Mouse (Mus musculus) forebrain, embryonic 16.5 days (tissue): ENCODE measurements around the gene Slc36a4. TPM values are rescaled to one million over a fixed set of nuclear protein-coding genes. Genes with fewer than 3 reads are reported as not detected.

ENCODE experiments used
- ATAC-seq: fragments of 200-750 bp; cut with Nextera tagmentation; 2 replicates; pipeline ENCODE4 v1.8.0; 2017; ENCODE audit warnings: mild to moderate bottlenecking, moderate library complexity
- H3K27ac ChIP-seq: fragments of 300-500 bp; sonication (generic); 2 replicates; pipeline ENCODE4 v1.5.1; 2014; ENCODE audit warnings: low read length, control low read depth
- H3K27me3 ChIP-seq: fragments of 300-500 bp; sonication (generic); replicated peaks from 2 replicates; pipeline ENCODE4 v1.6.1; 2014; ENCODE audit warnings: low read length; ENCODE audit not compliant: control insufficient read depth, insufficient read depth
- H3K36me3 ChIP-seq: fragments of 300-500 bp; sonication (generic); 2 replicates; pipeline ENCODE4 v1.6.1; 2014; ENCODE audit not compliant: control insufficient read depth, insufficient read depth
- H3K4me1 ChIP-seq: fragments of 300-500 bp; sonication (generic); replicated peaks from 2 replicates; pipeline ENCODE4 v1.6.1; 2014; ENCODE audit warnings: low read length; ENCODE audit not compliant: control insufficient read depth, insufficient read depth
- H3K4me2 ChIP-seq: fragments of 300-500 bp; sonication (generic); 2 replicates; pipeline ENCODE4 v1.6.1; 2014; ENCODE audit warnings: mild to moderate bottlenecking, low read length, control low read depth
- H3K4me3 ChIP-seq: fragments of 300-500 bp; sonication (generic); replicated peaks from 2 replicates; pipeline ENCODE4 v1.5.1; 2014; ENCODE audit warnings: mild to moderate bottlenecking, low read length, control low read depth
- H3K9ac ChIP-seq: fragments of 300-500 bp; sonication (generic); replicated peaks from 2 replicates; pipeline ENCODE4 v1.6.1; 2014; ENCODE audit warnings: low read depth, low read length, control low read depth
- H3K9me3 ChIP-seq: fragments of 300-500 bp; sonication (generic); 2 replicates; pipeline ENCODE4 v1.6.1; 2016; ENCODE audit warnings: low read length; ENCODE audit not compliant: control insufficient read depth
- WGBS: fragments of 180-500 bp; shearing (Covaris S2); extraction: QIAGEN DNeasy Blood & Tissue Kit; methylation state at CpG from one replicate; pipeline ENCODE4 v1.1.7; 2014; 5-methylcytosine and 5-hydroxymethylcytosine counted together
- polyA plus RNA-seq: library from polyadenylated mRNA; unstranded; fragments of >200 nt; fragmentation: Nextera tagmentation; extraction: Ambion mirVana; gene quantifications from 2 replicates; pipeline ENCODE4 v1.2.1, GENCODE M21; 2015

Slc36a4 gene
- polyA plus RNA-seq, 1 experiment from 2014 or later = 33.1 TPM

GRCm38 (mm10) chr9:15773426-15773825 is 63.9 kb downstream of the Slc36a4 start:
- Histone ChIP-seq H3K9ac (no peak overlapping the region), H3K27ac (no peak overlapping the region), H3K27me3 (no peaks in the 10 kb centered on the region), H3K36me3 (no peaks in the 10 kb centered on the region), H3K9me3 (no peaks in the 10 kb centered on the region), H3K4me3 (no peak overlapping the region), H3K4me2 (no peak overlapping the region), H3K4me1 (0 out of 2 replicates have a peak, but pooled peaks cover 2% of the 10 kb centered on the region)
- no peak; the same call in 1 of the 2 replicates for ATAC-seq
- 46% methylated on average over 3 of the region's 4 CpGs for WGBS

- peak; percentile 95 for ATAC-seq
- Histone ChIP-seq H3K27me3 (no peaks in the 10 kb centered on the region), H3K9ac (no peak overlapping the region), H3K36me3 (no peaks in the 10 kb centered on the region), H3K9me3 (no peaks in the 10 kb centered on the region), H3K4me3 (no peak overlapping the region), H3K4me1 (0 out of 2 replicates have a peak, but pooled peaks cover 2% of the 10 kb centered on the region), H3K27ac (no peak overlapping the region), H3K4me2 (no peak overlapping the region)
- WGBS = 4% methylated on average over 1 of the region's 1 CpGs
These were observed 65.4 kb downstream of the Slc36a4 start for GRCm38 (mm10) chr9:15774911-15775310.

DNA sequence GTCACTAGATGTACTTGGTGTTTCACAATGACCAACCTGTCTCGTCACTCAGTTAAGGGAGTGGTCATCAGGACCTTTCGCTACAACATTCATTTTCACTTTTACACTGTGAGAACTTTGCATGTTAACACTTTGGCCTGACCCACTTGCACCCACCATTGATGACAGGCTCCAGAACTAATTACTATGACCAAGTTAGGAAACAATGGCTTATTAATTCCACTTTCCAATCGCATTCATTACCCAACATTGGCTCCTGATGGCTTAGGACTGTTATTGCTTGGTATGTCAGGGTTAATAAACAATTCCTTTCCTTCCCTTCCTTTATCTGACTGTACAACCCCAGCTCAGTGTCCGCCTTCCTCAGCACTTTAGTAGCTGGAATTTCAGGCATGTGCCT is 72.4 kb downstream of the Slc36a4 start:
- no peak for ATAC-seq
- no peak overlapping the region for H3K9ac ChIP-seq
- H3K27me3 ChIP-seq = no peaks in the 10 kb centered on the region
- no peaks in the 10 kb centered on the region; the same call in 1 of the 2 replicates for H3K4me1 ChIP-seq
- H3K9me3 ChIP-seq = no peaks in the 10 kb centered on the region
- no peak overlapping the region for H3K27ac ChIP-seq
- no peak overlapping the region for H3K4me3 ChIP-seq
- no peak overlapping the region for H3K4me2 ChIP-seq
- no peaks in the 10 kb centered on the region for H3K36me3 ChIP-seq
- WGBS = 47% methylated on average over 4 of the region's 4 CpGs

- no peak for ATAC-seq
- Histone ChIP-seq H3K36me3 (no peaks in the 10 kb centered on the region), H3K27ac (no peak overlapping the region), H3K9me3 (no peaks in the 10 kb centered on the region), H3K9ac (no peak overlapping the region), H3K4me3 (no peak overlapping the region), H3K4me2 (no peak overlapping the region), H3K4me1 (no peaks in the 10 kb centered on the region; the same call in 1 of the 2 replicates), H3K27me3 (no peaks in the 10 kb centered on the region)
- whole genome bisulfite sequencing = 75% methylated on average over 3 of the region's 3 CpGs
These were observed 76.7 kb downstream of the Slc36a4 start for GRCm38 (mm10) chr9:15786192-15786591.

- WGBS = 70% methylated on average over 2 of the region's 2 CpGs
- Histone ChIP-seq H3K4me1 (no peaks in the 10 kb centered on the region; the same call in 1 of the 2 replicates), H3K4me2 (no peak overlapping the region), H3K9ac (no peak overlapping the region), H3K4me3 (no peak overlapping the region), H3K9me3 (no peaks in the 10 kb centered on the region), H3K27ac (no peak overlapping the region), H3K36me3 (no peaks in the 10 kb centered on the region), H3K27me3 (no peaks in the 10 kb centered on the region)
- no peak for ATAC-seq
These were observed 77.1 kb downstream of the Slc36a4 start for GRCm38 (mm10) chr9:15786610-15787009.

DNA sequence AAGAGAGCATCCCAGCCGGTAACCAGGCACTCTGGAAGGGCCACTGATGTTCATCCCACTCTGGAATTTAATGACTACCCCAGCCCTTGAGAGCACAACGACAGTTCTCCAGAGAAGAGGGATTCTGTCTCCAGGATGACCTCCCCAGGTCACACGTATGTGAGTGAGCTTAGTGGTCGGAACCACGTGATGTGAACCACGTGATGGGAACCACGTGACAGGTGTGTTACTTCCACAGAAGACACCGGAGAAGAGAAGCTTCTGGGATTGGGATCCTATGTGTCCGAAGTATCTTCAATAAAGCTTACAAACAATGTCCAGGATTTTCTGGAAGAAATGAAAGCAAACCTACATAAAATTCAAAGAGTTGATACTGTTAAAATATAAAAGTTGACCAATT is 82.5 kb downstream of the Slc36a4 start:
- no peak overlapping the region for H3K27ac ChIP-seq
- H3K4me1 ChIP-seq = no peaks in the 10 kb centered on the region
- no peak for ATAC-seq

More for the DNA sequence above, 82.5 kb downstream of the Slc36a4 start:
- no peaks in the 10 kb centered on the region for H3K36me3 ChIP-seq
- H3K4me3 ChIP-seq = no peak overlapping the region
- 91% methylated on average over 9 of the region's 9 CpGs for WGBS
- H3K27me3 ChIP-seq = no peaks in the 10 kb centered on the region
- no peak overlapping the region for H3K4me2 ChIP-seq
- no peaks in the 10 kb centered on the region for H3K9me3 ChIP-seq
- no peak overlapping the region for H3K9ac ChIP-seq

Other genes with a start within 250 kb of the Slc36a4 start
- 1.0 and 1.8 TPM in 2 replicates for gene Smco4, start 216.3 kb upstream of the Slc36a4 start, polyA plus RNA-seq
- gene Deup1, start 81.8 kb upstream of the Slc36a4 start, polyA plus RNA-seq = 1.4 and 1.6 TPM in 2 replicates
- not detected in 2 replicates for gene Mtnr1b, start 164.8 kb downstream of the Slc36a4 start, polyA plus RNA-seq